Mouse (Mus musculus) central nervous system, embryonic 14 days (tissue): Measurements from ENCODE around the gene Srsf12. TPM values are rescaled to one million over a fixed set of nuclear protein-coding genes. Genes with fewer than 3 reads are reported as not detected.

Experiments used
- polyA plus RNA-seq: library from polyadenylated mRNA; depleted of rRNA; stranded (reverse); fragments of >200 nt; gene quantifications from 2 replicates; pipeline ENCODE4 v1.2.3, GENCODE M21; 2012; rRNA removed

Srsf12 gene
- polyA plus RNA-seq = 22.9 and 25.5 TPM in 2 replicates

GRCm38 (mm10) chr4:33208881-33209841 lies at the start of gene Srsf12:
Gene Srsf12, plus strand, starts transcription at chr4:33208991.

GRCm38 (mm10) chr4:33189735-33190036 lies 19.1 kb upstream of the Srsf12 start, which contains the start of gene Pm20d2:
Gene Pm20d2, minus strand, starts transcription at chr4:33189737.

Other genes starting within 250 kb of the Srsf12 start
- gene Rragd, start 226.0 kb upstream of the Srsf12 start, polyA plus RNA-seq = 19.9 and 21.2 TPM in 2 replicates
- gene Ube2j1, start 177.6 kb upstream of the Srsf12 start, polyA plus RNA-seq = 37.0 TPM in 2 replicates
- gene Gabrr2, start 146.0 kb upstream of the Srsf12 start, polyA plus RNA-seq = 0.60 and 0.79 TPM in 2 replicates
- 0.20 and 0.41 TPM in 2 replicates for gene Gabrr1, start 76.5 kb upstream of the Srsf12 start, polyA plus RNA-seq
- 3.5 and 4.1 TPM in 2 replicates for gene Pm20d2, start 19.3 kb upstream of the Srsf12 start, polyA plus RNA-seq
- 55.2 and 61.6 TPM in 2 replicates for gene Pnrc1, start 81.2 kb downstream of the Srsf12 start, polyA plus RNA-seq
- 11.9 and 12.2 TPM in 2 replicates for gene Rngtt, start 101.3 kb downstream of the Srsf12 start, polyA plus RNA-seq